In genomic region chrX:76181446-76182148, GRCm38 (mm10) we compare ENCODE assay signal across 11 mouse cellular contexts.
A peak's percentile ranks its signal among the peaks of the same experiment; 100 is the strongest.
DNase-seq lines count a peak whose midpoint lies in the region; ATAC-seq lines count a peak whose summit lies in the region.
"Had no signal": no experiment of that assay in that cellular context is flagged by ENCODE, and none has a peak within 500 bp of the region (broad histone marks: within the 10 kb centered on the region; RNA-seq: fewer than 3 reads in every experiment).

No protein-coding gene starts in this region.

- no peaks in the 10 kb centered on the region for H3K9me3 ChIP-seq in forebrain, embryonic 14.5 days (replicated peaks; ENCODE audit: control insufficient read depth, low read length)
- H3K9me3 ChIP-seq in forebrain, embryonic 11.5 days (ENCODE audit: control insufficient read depth, low read length), result no peaks in the 10 kb centered on the region
- H3K9me3 ChIP-seq in kidney, embryonic 14.5 days (ENCODE audit: control insufficient read depth, low read length), result no peaks in the 10 kb centered on the region
- H3K9me3 ChIP-seq in heart, embryonic 10.5 days, result no peaks in the 10 kb centered on the region
- H3K9me3 ChIP-seq: kidney, embryonic 15.5 days had no signal

- H3K27ac ChIP-seq in forebrain, embryonic 14.5 days (ENCODE audit: low read depth, low read length), result no peak overlapping the region
- no peak overlapping the region for H3K27ac ChIP-seq in forebrain, embryonic 11.5 days (ENCODE audit: low read depth, low read length)
- H3K27ac ChIP-seq in kidney, embryonic 14.5 days (ENCODE audit: low read depth, low read length), result no peak overlapping the region
- H3K27ac ChIP-seq in heart, embryonic 10.5 days, result no peak overlapping the region
- H3K27ac ChIP-seq: kidney, embryonic 15.5 days; macrophage had no signal

- no peaks in the 10 kb centered on the region for H3K4me1 ChIP-seq in forebrain, embryonic 14.5 days (ENCODE audit: control insufficient read depth, insufficient read depth, low read length)
- no peaks in the 10 kb centered on the region for H3K4me1 ChIP-seq in forebrain, embryonic 11.5 days (replicated peaks; ENCODE audit: control insufficient read depth, insufficient read depth, low read length)
- H3K4me1 ChIP-seq in kidney, embryonic 14.5 days (ENCODE audit: control insufficient read depth, insufficient read depth, low read length), result no peaks in the 10 kb centered on the region
- H3K4me1 ChIP-seq in heart, embryonic 10.5 days, result no peaks in the 10 kb centered on the region
- H3K4me1 ChIP-seq: kidney, embryonic 15.5 days had no signal

- DNase-seq in forebrain, embryonic 14.5 days (ENCODE audit: low spot score), result peak; percentile 35
- no peak for DNase-seq in forebrain, embryonic 11.5 days (ENCODE audit: low spot score)
- DNase-seq in frontal cortex, postnatal 14 days (ENCODE audit: low spot score in 2 of 2), result peak; percentile 11 to 19
- DNase-seq in left cerebral cortex, adult 18-20 months (ENCODE audit: low spot score in 2 of 2), result peak; percentile 30 to 42
- DNase-seq in right cerebral cortex, postnatal 36 days (ENCODE audit: low spot score in 2 of 2), result peak; percentile 17 to 46
- DNase-seq in kidney, postnatal 36 days, result no peak
- DNase-seq in heart, embryonic 10.5 days (ENCODE audit: low spot score), result no peak
- DNase-seq: embryo, embryonic 11 days had no signal

- ATAC-seq in forebrain, embryonic 14.5 days, result peak; percentile 18; the same call in 1 of the 2 replicates
- no peak for ATAC-seq in forebrain, embryonic 11.5 days (replicated peaks; ENCODE audit: low FRiP score)
- ATAC-seq in kidney, embryonic 14.5 days (ENCODE audit: low FRiP score, low TSS enrichment), result no peak

- no peak overlapping the region for H3K9ac ChIP-seq in forebrain, embryonic 14.5 days (ENCODE audit: low read length)
- H3K9ac ChIP-seq in forebrain, embryonic 11.5 days (ENCODE audit: low read length), result no peak overlapping the region
- no peak overlapping the region for H3K9ac ChIP-seq in kidney, embryonic 14.5 days (ENCODE audit: low read depth, low read length)
- H3K9ac ChIP-seq: kidney, embryonic 15.5 days had no signal

- no peaks in the 10 kb centered on the region for H3K27me3 ChIP-seq in forebrain, embryonic 14.5 days (replicated peaks; ENCODE audit: control insufficient read depth, insufficient read depth, low read length)
- no peaks in the 10 kb centered on the region for H3K27me3 ChIP-seq in forebrain, embryonic 11.5 days (ENCODE audit: control insufficient read depth, insufficient read depth, low read length)
- H3K27me3 ChIP-seq in kidney, embryonic 14.5 days (ENCODE audit: control insufficient read depth, insufficient read depth, low read length), result no peaks in the 10 kb centered on the region
- no peaks in the 10 kb centered on the region for H3K27me3 ChIP-seq in heart, embryonic 10.5 days (ENCODE audit: insufficient read depth, poor library complexity, severe bottlenecking)
- H3K27me3 ChIP-seq: kidney, embryonic 15.5 days had no signal

- H3K4me3 ChIP-seq in forebrain, embryonic 14.5 days (ENCODE audit: low read depth, low read length), result no peak overlapping the region
- no peak overlapping the region for H3K4me3 ChIP-seq in forebrain, embryonic 11.5 days (ENCODE audit: low read depth, low read length)
- H3K4me3 ChIP-seq in kidney, embryonic 14.5 days (ENCODE audit: low read length), result no peak overlapping the region
- H3K4me3 ChIP-seq in heart, embryonic 10.5 days, result no peak overlapping the region
- H3K4me3 ChIP-seq: kidney, embryonic 15.5 days had no signal

- H3K36me3 ChIP-seq in forebrain, embryonic 14.5 days (ENCODE audit: control insufficient read depth, insufficient read depth, low read length), result no peaks in the 10 kb centered on the region
- no peaks in the 10 kb centered on the region for H3K36me3 ChIP-seq in forebrain, embryonic 11.5 days (ENCODE audit: control insufficient read depth, insufficient read depth, low read length)
- no peaks in the 10 kb centered on the region for H3K36me3 ChIP-seq in kidney, embryonic 14.5 days (ENCODE audit: control insufficient read depth, insufficient read depth, low read length)
- no peaks in the 10 kb centered on the region for H3K36me3 ChIP-seq in heart, embryonic 10.5 days
- H3K36me3 ChIP-seq: kidney, embryonic 15.5 days had no signal

- WGBS in forebrain, embryonic 14.5 days, result 87% methylated on average over 4 of the region's 4 CpGs
- WGBS in forebrain, embryonic 11.5 days, result 85% methylated on average over 4 of the region's 4 CpGs
- 88% methylated on average over 4 of the region's 4 CpGs for WGBS in kidney, embryonic 14.5 days
- WGBS in heart, embryonic 10.5 days, result 80% methylated on average over 4 of the region's 4 CpGs

- H3K4me2 ChIP-seq in forebrain, embryonic 14.5 days (ENCODE audit: low read length), result no peak overlapping the region
- no peak overlapping the region for H3K4me2 ChIP-seq in forebrain, embryonic 11.5 days (ENCODE audit: low read depth, low read length, severe bottlenecking)
- H3K4me2 ChIP-seq in kidney, embryonic 14.5 days (replicated peaks; ENCODE audit: low read depth, low read length), result no peak overlapping the region
- H3K4me2 ChIP-seq: kidney, embryonic 15.5 days had no signal

Comparison
In these comparisons a context has a peak if more than half of its experiments do, and no peak if none do; other contexts are left out.
1. DNase-seq: peak in forebrain, embryonic 14.5 days (single experiment), frontal cortex, postnatal 14 days (2 of 2), left cerebral cortex, adult 18-20 months (2 of 2) and right cerebral cortex, postnatal 36 days (2 of 2); none in forebrain, embryonic 11.5 days (single experiment), kidney, postnatal 36 days (0 of 2) and heart, embryonic 10.5 days (single experiment).